Mouse (Mus musculus): ENCODE data around the gene Vsig4. TPM values are rescaled to one million over a fixed set of nuclear protein-coding genes. Genes with fewer than 3 reads are reported as not detected.
"Not testable (repeated sequence)": the region's sequence is repeated elsewhere in the genome, so short reads cannot be mapped to it uniquely, and the experiment has no call there.

Vsig4 gene
- polyA plus RNA-seq (2015; fragmentation: Nextera tagmentation; extraction: Ambion mirVana), result not detected in 2 replicates

GRCm38 (mm10) chrX:96293338-96293737, at the start of gene Vsig4:
TSS of gene Vsig4 (minus strand) at chrX:96293438.
- no peak for DNase-seq (ENCODE audit: low spot score)

GRCm38 (mm10) chrX:96339108-96339507, 45.9 kb upstream of the Vsig4 start:
- DNase-seq (ENCODE audit: low spot score), result no peak

- no peak for DNase-seq (ENCODE audit: low spot score)
Measured at GRCm38 (mm10) chrX:96329764-96330163, 36.5 kb upstream of the Vsig4 start.

- no peak for DNase-seq (ENCODE audit: low spot score)
Measured at GRCm38 (mm10) chrX:96256509-96256908, 36.7 kb downstream of the Vsig4 start.

- DNase-seq (ENCODE audit: low spot score), result no peak
Measured at GRCm38 (mm10) chrX:96239644-96240043, 53.6 kb downstream of the Vsig4 start.

GRCm38 (mm10) chrX:96239037-96239436, 54.2 kb downstream of the Vsig4 start:
- no peak for DNase-seq (ENCODE audit: low spot score)

- no peak for DNase-seq (ENCODE audit: low spot score)
Measured at GRCm38 (mm10) chrX:96235775-96236174, 57.5 kb downstream of the Vsig4 start.

GRCm38 (mm10) chrX:96227030-96227429, 66.2 kb downstream of the Vsig4 start:
- DNase-seq (ENCODE audit: low spot score), result no peak

GRCm38 (mm10) chrX:96225474-96225873, 67.8 kb downstream of the Vsig4 start:
- DNase-seq (ENCODE audit: low spot score), result no peak

- no peak for DNase-seq (ENCODE audit: low spot score)
Measured at GRCm38 (mm10) chrX:96224210-96224609, 69.0 kb downstream of the Vsig4 start.

- DNase-seq (ENCODE audit: low spot score), result no peak
Measured at GRCm38 (mm10) chrX:96218088-96218487, 75.2 kb downstream of the Vsig4 start.

- no peak for DNase-seq (ENCODE audit: low spot score)
Measured at GRCm38 (mm10) chrX:96206872-96207271, 86.4 kb downstream of the Vsig4 start.

GRCm38 (mm10) chrX:96205143-96205542, 88.1 kb downstream of the Vsig4 start:
- not testable (repeated sequence) for DNase-seq (ENCODE audit: low spot score)

MicroRNAs encoded within 50 kb of the gene (microRNA counts, 519-probe panel; counts per million panel counts)
- 4,535 counts per million, percentile 81 among the panel's probes with 10 or more counts for microRNA mmu-miR-223

Small RNA genes lying within 50 kb of the gene (microRNA-seq; reads per million reads assigned to microRNA genes)
- 1,046 reads per million, percentile 72 among the genes with 10 or more reads in this experiment for gene Mir223 (ENCODE audit: borderline number of aligned reads)

Other genes starting within 250 kb of the Vsig4 start
- 186 and 211 TPM in 2 replicates for gene Msn, start 197.4 kb downstream of the Vsig4 start, polyA plus RNA-seq (2015; fragmentation: Nextera tagmentation; extraction: Ambion mirVana)
- 2.4 TPM in 2 replicates for gene Heph, start 161.9 kb upstream of the Vsig4 start, polyA plus RNA-seq (2015; fragmentation: Nextera tagmentation; extraction: Ambion mirVana)
- gene Hsf3, start 162.9 kb upstream of the Vsig4 start, polyA plus RNA-seq (2015; fragmentation: Nextera tagmentation; extraction: Ambion mirVana), result 0.10 and 0.14 TPM in 2 replicates